Mouse (Mus musculus): ENCODE measurements around the gene Pi4kb. TPM values are rescaled to one million over a fixed set of nuclear protein-coding genes. Genes with fewer than 3 reads are reported as not detected.
A peak's percentile ranks its signal among the peaks of the same experiment; 100 is the strongest.
"Not testable (repeated sequence)": the region's sequence is repeated elsewhere in the genome, so short reads cannot be mapped to it uniquely, and the experiment has no call there.

Gene Pi4kb
- polyA plus RNA-seq (2011; ENCODE audit: insufficient read depth, insufficient read length, low read depth, missing spikeins): 11.3 and 12.8 TPM in 2 replicates

- Histone ChIP-seq H3K9me3 (replicated peaks; ENCODE audit: control insufficient read depth, insufficient read depth, low read length, poor library complexity, severe bottlenecking) (no peaks in the 10 kb centered on the region), H3K36me3 (ENCODE audit: control insufficient read depth, insufficient read depth, low read length, poor library complexity, severe bottlenecking) (no peaks in the 10 kb centered on the region), H3K4me1 (ENCODE audit: control insufficient read depth, insufficient read depth, low read length) (no peaks in the 10 kb centered on the region), H3K27ac (ENCODE audit: insufficient read depth, low read length) (peak within 1 kb of the TSS; percentile 27; the same call in 1 of the 2 replicates), H3K4me3 (ENCODE audit: low read depth, low read length) (peak within 1 kb of the TSS; percentile 98), H3K9ac (ENCODE audit: low read depth, poor library complexity, severe bottlenecking) (peak within 1 kb of the TSS; percentile 97), H3K27me3 (ENCODE audit: control insufficient read depth, insufficient read depth, low read length, poor library complexity, severe bottlenecking) (no peaks in the 10 kb centered on the region)
- no peak for TF ChIP-seq EP300 (IDR thresholded peaks at IDR 0.05; ENCODE audit: insufficient read depth, low read depth, low read length)
- TF ChIP-seq POLR2A (IDR thresholded peaks at IDR 0.05; ENCODE audit: insufficient read depth, low read length): peak; percentile 43
Observed at GRCm38 (mm10) chr3:94974528-94975422, at the start of gene Pi4kb. TSS of gene Pi4kb (plus strand) at chr3:94974731.

- not testable (repeated sequence) for H3K36me3 ChIP-seq (ENCODE audit: control insufficient read depth, insufficient read depth, low read length, poor library complexity, severe bottlenecking); H3K4me1 ChIP-seq (ENCODE audit: control insufficient read depth, insufficient read depth, low read length); H3K27ac ChIP-seq (ENCODE audit: insufficient read depth, low read length); H3K27me3 ChIP-seq (ENCODE audit: control insufficient read depth, insufficient read depth, low read length, poor library complexity, severe bottlenecking); H3K4me3 ChIP-seq (ENCODE audit: low read depth, low read length); H3K9ac ChIP-seq (ENCODE audit: low read depth, poor library complexity, severe bottlenecking); H3K9me3 ChIP-seq (replicated peaks; ENCODE audit: control insufficient read depth, insufficient read depth, low read length, poor library complexity, severe bottlenecking)
Observed at GRCm38 (mm10) chr3:94926301-94926736, 48.2 kb upstream of the Pi4kb start.

DNA sequence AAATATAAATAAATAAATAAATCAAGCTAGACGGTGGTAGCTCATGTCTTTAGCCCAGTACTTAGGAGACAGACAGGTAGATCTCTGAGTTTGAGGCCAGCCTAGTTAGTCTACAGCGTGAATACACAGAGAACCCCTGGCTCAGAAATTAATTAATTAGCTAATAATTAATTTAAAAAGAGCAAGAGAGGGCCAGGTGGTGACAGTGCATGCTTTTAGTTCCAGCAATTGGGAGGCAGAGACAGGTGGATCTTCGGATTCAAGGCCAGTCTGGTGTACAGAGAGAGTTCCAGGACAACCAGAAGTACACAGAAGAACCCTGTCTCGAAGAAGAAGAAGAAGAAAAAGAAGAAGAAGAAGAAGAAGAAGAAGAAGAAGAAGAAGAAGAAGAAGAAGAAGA lies 45.6 kb upstream of the Pi4kb start:
- H3K4me1 ChIP-seq (ENCODE audit: control insufficient read depth, insufficient read depth, low read length); H3K9ac ChIP-seq (ENCODE audit: low read depth, poor library complexity, severe bottlenecking); H3K36me3 ChIP-seq (ENCODE audit: control insufficient read depth, insufficient read depth, low read length, poor library complexity, severe bottlenecking); H3K4me3 ChIP-seq (ENCODE audit: low read depth, low read length); H3K27me3 ChIP-seq (ENCODE audit: control insufficient read depth, insufficient read depth, low read length, poor library complexity, severe bottlenecking); H3K9me3 ChIP-seq (replicated peaks; ENCODE audit: control insufficient read depth, insufficient read depth, low read length, poor library complexity, severe bottlenecking); H3K27ac ChIP-seq (ENCODE audit: insufficient read depth, low read length): not testable (repeated sequence)

GRCm38 (mm10) chr3:94930386-94931266 lies 43.9 kb upstream of the Pi4kb start:
- not testable (repeated sequence) for H3K9ac ChIP-seq (ENCODE audit: low read depth, poor library complexity, severe bottlenecking); H3K4me3 ChIP-seq (ENCODE audit: low read depth, low read length); H3K36me3 ChIP-seq (ENCODE audit: control insufficient read depth, insufficient read depth, low read length, poor library complexity, severe bottlenecking); H3K4me1 ChIP-seq (ENCODE audit: control insufficient read depth, insufficient read depth, low read length); H3K9me3 ChIP-seq (replicated peaks; ENCODE audit: control insufficient read depth, insufficient read depth, low read length, poor library complexity, severe bottlenecking); H3K27me3 ChIP-seq (ENCODE audit: control insufficient read depth, insufficient read depth, low read length, poor library complexity, severe bottlenecking); H3K27ac ChIP-seq (ENCODE audit: insufficient read depth, low read length)

- H3K27ac ChIP-seq (ENCODE audit: insufficient read depth, low read length); H3K4me3 ChIP-seq (ENCODE audit: low read depth, low read length); H3K9ac ChIP-seq (ENCODE audit: low read depth, poor library complexity, severe bottlenecking); H3K27me3 ChIP-seq (ENCODE audit: control insufficient read depth, insufficient read depth, low read length, poor library complexity, severe bottlenecking); H3K9me3 ChIP-seq (replicated peaks; ENCODE audit: control insufficient read depth, insufficient read depth, low read length, poor library complexity, severe bottlenecking); H3K36me3 ChIP-seq (ENCODE audit: control insufficient read depth, insufficient read depth, low read length, poor library complexity, severe bottlenecking); H3K4me1 ChIP-seq (ENCODE audit: control insufficient read depth, insufficient read depth, low read length): not testable (repeated sequence)
Observed at GRCm38 (mm10) chr3:94931427-94932082, 43.0 kb upstream of the Pi4kb start.

DNA sequence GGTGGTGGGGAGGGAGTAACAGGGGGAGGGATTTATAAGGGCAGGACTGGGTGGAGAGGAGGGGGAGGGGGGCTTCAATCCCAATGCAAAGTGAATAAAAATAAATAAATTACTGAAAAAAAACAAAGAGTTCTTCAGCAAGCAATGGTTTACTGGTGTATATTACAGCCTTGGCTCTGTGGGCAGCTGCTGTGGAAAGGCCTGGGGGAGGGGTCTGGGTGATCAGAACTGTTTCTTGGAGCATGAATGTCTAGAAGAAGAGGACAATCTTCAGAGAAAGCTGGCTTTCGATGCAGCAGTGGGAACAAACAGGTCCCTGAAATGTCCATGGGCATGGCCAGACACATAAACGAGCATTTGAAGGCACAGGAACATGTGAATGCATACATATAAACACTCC lies 42.3 kb upstream of the Pi4kb start:
- not testable (repeated sequence) for H3K27ac ChIP-seq (ENCODE audit: insufficient read depth, low read length); H3K27me3 ChIP-seq (ENCODE audit: control insufficient read depth, insufficient read depth, low read length, poor library complexity, severe bottlenecking); H3K4me3 ChIP-seq (ENCODE audit: low read depth, low read length); H3K9ac ChIP-seq (ENCODE audit: low read depth, poor library complexity, severe bottlenecking); H3K9me3 ChIP-seq (replicated peaks; ENCODE audit: control insufficient read depth, insufficient read depth, low read length, poor library complexity, severe bottlenecking); H3K36me3 ChIP-seq (ENCODE audit: control insufficient read depth, insufficient read depth, low read length, poor library complexity, severe bottlenecking); H3K4me1 ChIP-seq (ENCODE audit: control insufficient read depth, insufficient read depth, low read length)

Data from ES-Bruce4 (cell line).